Mouse (Mus musculus) E14TG2a.4 (cell line): ENCODE data around the gene Scn4a.
A peak's percentile ranks its signal among the peaks of the same experiment; 100 is the strongest.

Experiments
- H3K27me3 ChIP-seq: 2 replicates; pipeline ENCODE4 v1.6.1; 2014; ENCODE audit warnings: low read length, control low read depth; ENCODE audit not compliant: insufficient read depth
- H3K36me3 ChIP-seq: 2 replicates; pipeline ENCODE4 v1.6.1; 2014; ENCODE audit warnings: low read length, control low read depth; ENCODE audit not compliant: insufficient read depth
- H3K4me1 ChIP-seq: replicated peaks from 2 replicates; pipeline ENCODE4 v1.6.1; 2014; ENCODE audit warnings: low read depth, low read length, control low read depth
- H3K4me3 ChIP-seq: replicated peaks from 2 replicates; pipeline ENCODE4 v1.5.1; 2014; ENCODE audit warnings: mild to moderate bottlenecking, low read length
- H3K9me3 ChIP-seq: 2 replicates; pipeline ENCODE4 v1.6.1; 2014; ENCODE audit warnings: low read length, control low read depth
- CTCF ChIP-seq: conservative IDR thresholded peaks from 2 replicates; pipeline ENCODE4 v1.5.1; 2014; ENCODE audit warnings: low read length
- NANOG ChIP-seq: IDR thresholded peaks from 2 replicates; pipeline ENCODE4 v1.6.1; 2014; ENCODE audit warnings: borderline replicate concordance, low read length, mixed read lengths
- POU5F1 ChIP-seq: IDR thresholded peaks from 2 replicates; pipeline ENCODE4 v1.6.1; 2014; ENCODE audit warnings: low read length, borderline replicate concordance

Scn4a gene

DNA sequence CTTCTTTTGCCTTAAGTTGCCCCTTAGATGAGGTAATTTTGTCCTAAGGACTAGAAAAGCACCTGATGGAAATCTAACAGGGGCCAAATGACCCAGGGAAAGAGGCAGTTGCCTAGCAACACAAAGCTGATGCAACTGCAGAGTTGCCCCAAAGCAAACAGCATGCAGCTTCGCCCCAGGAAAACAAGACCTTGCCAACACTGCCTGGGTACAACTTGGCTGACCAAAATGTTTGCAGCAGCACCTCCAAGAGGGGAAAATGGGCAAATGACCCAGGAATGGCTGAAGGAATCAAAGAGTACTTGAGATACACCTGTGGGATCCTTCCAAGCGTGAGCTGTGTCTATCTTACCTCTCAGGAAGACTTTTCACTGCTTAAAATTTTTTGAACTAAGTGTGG, 61.2 kb downstream of the Scn4a start:
- TF ChIP-seq POU5F1 (no peak), NANOG (no peak), CTCF (no peak)
- Histone ChIP-seq H3K4me3 (no peak overlapping the region), H3K27me3 (peaks cover 11% of the 10 kb centered on the region), H3K9me3 (peaks cover 34% of the 10 kb centered on the region), H3K4me1 (peaks cover 4% of the 10 kb centered on the region), H3K36me3 (no peaks in the 10 kb centered on the region; the same call in 1 of the 2 replicates)

DNA sequence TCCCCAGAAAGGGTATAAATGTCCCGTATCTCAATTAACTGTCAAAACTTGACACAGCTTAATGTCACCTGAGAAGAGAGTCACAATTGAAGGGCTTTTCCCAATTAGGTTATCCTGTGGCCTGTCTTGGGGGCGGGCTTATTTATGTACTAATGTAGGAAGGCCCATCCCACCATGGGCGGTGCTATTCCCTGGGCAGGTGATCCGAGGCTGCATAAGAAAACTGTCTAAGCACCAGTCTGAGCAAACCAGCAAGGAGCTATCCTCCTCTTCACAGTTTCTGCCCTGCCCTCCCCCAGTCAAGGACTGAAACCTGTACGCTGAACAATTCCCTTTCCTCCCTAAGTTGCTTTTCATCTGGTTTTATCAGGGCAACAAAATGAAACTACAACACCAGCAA, 62.7 kb downstream of the Scn4a start:
- H3K36me3 ChIP-seq, result no peaks in the 10 kb centered on the region; the same call in 1 of the 2 replicates
- H3K9me3 ChIP-seq, result peaks cover 34% of the 10 kb centered on the region
- TF ChIP-seq POU5F1 (no peak), CTCF (no peak), NANOG (no peak)
- H3K4me3 ChIP-seq, result no peak overlapping the region
- H3K27me3 ChIP-seq, result peaks cover 24% of the 10 kb centered on the region
- H3K4me1 ChIP-seq, result peaks cover 9% of the 10 kb centered on the region

DNA sequence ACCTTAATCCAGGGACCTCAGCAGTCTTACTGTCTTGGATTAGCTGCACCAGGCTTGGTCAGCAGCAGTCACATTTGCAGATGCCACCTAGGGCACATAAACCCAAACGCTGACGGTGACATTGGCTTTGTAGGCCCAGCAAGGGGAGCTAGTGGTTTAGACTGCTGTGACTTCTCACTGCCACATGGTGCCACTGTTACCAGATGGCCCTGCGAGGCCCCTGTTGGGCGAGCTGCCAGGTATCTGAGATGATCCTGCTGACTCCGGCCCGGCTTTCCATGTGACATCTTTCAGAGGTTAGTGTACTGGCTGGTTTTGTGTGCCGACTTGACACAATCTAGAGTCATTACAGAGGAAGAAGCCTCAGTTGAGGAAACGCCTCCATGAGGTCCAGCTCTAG, 63.7 kb downstream of the Scn4a start:
- no peaks in the 10 kb centered on the region; the same call in 1 of the 2 replicates for H3K36me3 ChIP-seq
- TF ChIP-seq POU5F1, result no peak
- no peak for TF ChIP-seq CTCF
- no peak for TF ChIP-seq NANOG
- H3K27me3 ChIP-seq, result peaks cover 34% of the 10 kb centered on the region
- H3K4me3 ChIP-seq, result no peak overlapping the region
- H3K4me1 ChIP-seq, result peaks cover 9% of the 10 kb centered on the region
- peaks cover 34% of the 10 kb centered on the region for H3K9me3 ChIP-seq

DNA sequence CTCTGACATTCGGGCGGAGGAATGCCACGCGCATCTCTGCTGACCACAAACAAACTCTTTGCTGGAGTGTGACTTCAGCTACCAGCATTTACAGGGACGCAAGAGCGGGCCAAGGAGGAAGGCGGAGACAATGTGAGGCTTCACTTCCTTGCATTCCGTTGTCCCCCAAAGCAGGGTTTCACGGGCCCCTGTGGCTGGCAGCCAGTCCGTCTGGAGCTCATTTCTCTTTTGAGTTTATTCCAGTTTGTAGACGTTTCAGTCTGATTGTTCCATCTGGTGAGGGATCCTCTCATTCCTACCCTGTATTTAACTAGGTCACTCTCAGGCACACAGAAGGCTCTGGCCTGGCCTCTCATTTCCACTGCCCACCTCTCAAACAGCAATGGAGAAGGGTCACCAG, 66.1 kb downstream of the Scn4a start:
- TF ChIP-seq POU5F1, result no peak
- TF ChIP-seq NANOG, result no peak
- H3K27me3 ChIP-seq, result peaks cover 53% of the 10 kb centered on the region
- H3K4me1 ChIP-seq, result peaks cover 9% of the 10 kb centered on the region
- peaks cover 28% of the 10 kb centered on the region for H3K9me3 ChIP-seq
- H3K4me3 ChIP-seq, result peak overlapping the region; percentile 26; the same call in 1 of the 2 replicates
- H3K36me3 ChIP-seq, result no peaks in the 10 kb centered on the region; the same call in 1 of the 2 replicates

DNA sequence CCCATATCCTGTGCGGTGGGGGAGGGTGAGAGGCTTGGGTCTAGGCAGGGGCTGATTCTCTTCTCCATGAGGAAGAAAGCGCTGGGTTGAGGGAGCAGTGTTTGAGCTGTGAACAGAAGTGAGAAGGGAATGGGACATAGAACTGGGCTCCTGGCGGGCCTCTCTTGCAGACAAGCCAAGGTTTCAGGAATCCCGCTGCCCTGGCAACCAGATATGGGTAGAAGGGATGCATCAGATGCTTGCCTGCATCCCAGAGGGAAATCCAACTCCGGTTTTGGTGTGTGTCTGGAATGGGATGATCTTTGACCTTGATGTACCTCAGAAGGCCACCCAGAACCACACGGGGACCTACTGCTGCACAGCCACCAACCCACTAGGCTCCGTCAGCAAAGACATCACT, 66.9 kb downstream of the Scn4a start:
- TF ChIP-seq CTCF (no peak), NANOG (no peak), POU5F1 (no peak)
- H3K36me3 ChIP-seq, result no peaks in the 10 kb centered on the region
- H3K4me3 ChIP-seq, result no peak overlapping the region
- peaks cover 9% of the 10 kb centered on the region for H3K4me1 ChIP-seq
- H3K9me3 ChIP-seq, result peaks cover 20% of the 10 kb centered on the region
- H3K27me3 ChIP-seq, result peaks cover 56% of the 10 kb centered on the region

DNA sequence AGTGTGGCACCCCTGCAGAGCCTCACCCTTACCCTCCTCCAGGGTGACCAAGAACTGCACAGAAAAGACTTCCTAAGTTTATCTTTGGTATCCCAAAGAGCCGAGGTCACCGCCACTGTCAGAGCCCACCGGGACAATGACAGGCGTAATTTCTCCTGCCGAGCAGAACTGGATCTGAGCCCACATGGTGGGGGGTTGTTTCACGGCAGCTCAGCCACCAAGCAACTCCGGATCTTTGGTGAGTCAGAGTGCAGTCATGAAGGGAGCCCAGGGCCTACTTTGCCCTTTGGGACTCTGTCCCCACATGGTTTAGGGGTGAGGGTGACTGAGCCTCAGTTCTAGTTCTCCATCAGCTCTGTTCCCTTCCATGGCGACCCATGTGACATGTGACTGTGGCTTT, 69.0 kb downstream of the Scn4a start:
- Histone ChIP-seq H3K4me1 (peaks cover 9% of the 10 kb centered on the region), H3K4me3 (no peak overlapping the region), H3K9me3 (no peaks in the 10 kb centered on the region), H3K36me3 (no peaks in the 10 kb centered on the region), H3K27me3 (peaks cover 56% of the 10 kb centered on the region)
- TF ChIP-seq CTCF, result no peak
- no peak for TF ChIP-seq POU5F1
- no peak for TF ChIP-seq NANOG

DNA sequence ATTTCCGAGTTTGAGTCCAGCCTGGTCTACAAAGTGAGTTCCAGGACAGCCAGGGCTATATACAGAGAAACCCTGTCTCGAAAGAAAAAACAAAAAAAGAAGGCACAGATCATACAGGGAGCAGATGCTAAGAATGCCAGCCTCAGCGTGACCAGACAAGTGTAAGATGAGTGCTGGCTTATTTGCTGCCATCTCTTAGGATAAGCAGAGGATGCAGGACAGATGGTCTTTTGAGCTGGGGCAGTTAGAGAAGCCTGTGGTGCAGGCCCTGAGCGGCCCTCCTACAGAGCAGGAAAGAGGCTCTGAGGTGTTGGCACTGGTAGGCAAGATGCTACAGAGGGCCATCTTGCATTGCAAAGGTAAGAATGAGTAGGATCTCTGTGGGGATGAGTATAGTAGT, 69.7 kb downstream of the Scn4a start:
- Histone ChIP-seq H3K9me3 (no peaks in the 10 kb centered on the region), H3K4me3 (no peak overlapping the region), H3K27me3 (peaks cover 61% of the 10 kb centered on the region), H3K36me3 (no peaks in the 10 kb centered on the region), H3K4me1 (peaks cover 9% of the 10 kb centered on the region)
- TF ChIP-seq CTCF, result no peak

DNA sequence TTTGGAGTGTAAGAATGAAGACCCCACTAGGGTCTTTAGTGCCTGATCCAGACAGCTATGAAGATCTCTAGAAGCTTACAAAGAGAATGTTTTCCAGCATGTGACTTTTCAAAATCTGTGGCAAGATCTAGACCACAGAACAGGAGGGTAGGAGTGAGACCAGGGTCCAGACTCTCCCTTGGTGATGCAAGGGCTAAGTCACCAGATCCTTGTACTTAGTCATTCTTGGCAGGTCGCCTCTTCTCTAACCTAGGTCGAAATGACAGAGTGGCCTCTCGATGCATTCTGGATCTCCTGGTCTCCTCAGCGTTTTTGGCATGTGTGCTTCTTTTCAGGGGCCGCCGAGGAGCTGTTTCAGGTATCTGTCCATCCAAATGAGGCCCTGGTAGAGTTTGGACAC, 70.6 kb downstream of the Scn4a start:
- Histone ChIP-seq H3K9me3 (no peaks in the 10 kb centered on the region), H3K27me3 (peaks cover 65% of the 10 kb centered on the region), H3K4me3 (no peak overlapping the region), H3K36me3 (no peaks in the 10 kb centered on the region), H3K4me1 (peaks cover 9% of the 10 kb centered on the region)
- TF ChIP-seq POU5F1, result no peak
- TF ChIP-seq NANOG, result no peak
- TF ChIP-seq CTCF, result no peak

DNA sequence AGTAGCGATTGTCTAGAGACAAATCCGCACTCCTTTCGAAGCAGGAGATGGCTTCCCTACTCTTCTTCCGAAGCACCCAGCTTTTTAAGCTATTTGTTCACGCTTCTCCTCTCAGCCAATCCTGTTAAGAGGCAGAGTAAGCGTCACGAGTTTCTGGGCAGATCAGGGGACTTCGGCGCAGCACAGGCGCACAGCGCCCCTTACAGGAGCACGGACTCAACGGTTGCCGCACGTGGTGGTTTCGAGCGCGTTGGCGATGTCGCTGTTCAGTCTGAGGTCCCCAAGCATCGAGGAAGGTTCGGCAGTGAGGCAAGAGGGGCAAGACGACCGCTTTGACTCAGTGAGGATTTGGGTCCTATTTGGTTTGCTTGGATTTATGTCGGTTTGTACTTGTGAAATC, 76.6 kb downstream of the Scn4a start, which contains the start of gene Tcam1:
Gene Tcam1, plus strand, starts transcription at position 219 of the 400 bp plus-strand sequence.
- H3K27me3 ChIP-seq, result peaks cover 33% of the 10 kb centered on the region
- H3K4me3 ChIP-seq, result no peak within 1 kb of the TSS
- H3K36me3 ChIP-seq, result no peaks in the 10 kb centered on the region
- H3K4me1 ChIP-seq, result peaks cover 38% of the 10 kb centered on the region
- H3K9me3 ChIP-seq, result no peaks in the 10 kb centered on the region
- TF ChIP-seq NANOG (no peak), CTCF (peak; percentile 34)

DNA sequence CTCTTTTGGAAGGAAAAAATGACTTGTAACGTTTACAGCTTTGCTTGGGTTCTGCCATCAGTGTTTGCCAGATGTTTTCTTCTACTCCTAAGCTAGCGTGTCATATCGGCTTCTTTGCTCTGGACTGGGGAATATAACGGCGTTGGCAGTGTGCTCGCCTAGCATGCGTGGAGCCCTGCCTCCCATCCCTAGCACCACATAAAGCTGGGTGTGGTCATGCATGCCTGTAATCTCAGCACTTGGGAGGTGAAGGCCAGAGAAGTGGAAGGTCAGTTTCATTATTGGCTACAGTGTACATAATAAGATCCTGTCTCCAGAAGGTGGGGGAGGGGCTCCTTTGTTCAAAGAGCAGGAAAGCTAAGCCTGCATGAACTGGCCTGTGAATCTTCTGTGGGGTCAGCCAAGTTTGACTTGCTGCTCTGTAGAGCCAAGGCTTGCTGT, 78.1 kb downstream of the Scn4a start:
- Histone ChIP-seq H3K9me3 (no peaks in the 10 kb centered on the region), H3K4me1 (peaks cover 52% of the 10 kb centered on the region), H3K27me3 (peaks cover 33% of the 10 kb centered on the region), H3K4me3 (no peak overlapping the region), H3K36me3 (peaks cover 7% of the 10 kb centered on the region)
- TF ChIP-seq NANOG (no peak), POU5F1 (no peak), CTCF (no peak)
